ENCODE assay signal across 15 mouse cellular contexts in genomic region chr11:64755563-64755962, GRCm38 (mm10).
DNase-seq lines count a peak whose midpoint lies in the region; ATAC-seq and TF ChIP-seq lines count a peak whose summit lies in the region.
"Had no signal": no experiment of that assay in that cellular context is flagged by ENCODE, and none has a peak within 500 bp of the region (broad histone marks: within the 10 kb centered on the region; RNA-seq: fewer than 3 reads in every experiment).

No protein-coding gene starts in this region.

- H3K9me3 ChIP-seq in liver, embryonic 12.5 days (replicated peaks), result no peaks in the 10 kb centered on the region
- no peaks in the 10 kb centered on the region for H3K9me3 ChIP-seq in MEL (replicated peaks; ENCODE audit: insufficient read depth, low read length)
- H3K9me3 ChIP-seq: embryonic facial prominence, embryonic 12.5 days; forebrain, embryonic 12.5 days; heart, embryonic 12.5 days had no signal

- no peak overlapping the region for H3K9ac ChIP-seq in liver, embryonic 12.5 days
- no peak overlapping the region for H3K9ac ChIP-seq in MEL (ENCODE audit: control insufficient read depth, low read depth, low read length, poor library complexity, severe bottlenecking)
- H3K9ac ChIP-seq: embryonic facial prominence, embryonic 12.5 days; forebrain, embryonic 12.5 days; heart, embryonic 12.5 days; hindbrain, embryonic 14.5 days had no signal

- H3K27me3 ChIP-seq in liver, embryonic 12.5 days (replicated peaks), result no peaks in the 10 kb centered on the region
- no peaks in the 10 kb centered on the region for H3K27me3 ChIP-seq in MEL (ENCODE audit: control insufficient read depth in 1 of 2, insufficient read depth in 2 of 2, low read length in 2 of 2)
- H3K27me3 ChIP-seq: embryonic facial prominence, embryonic 12.5 days; heart, embryonic 12.5 days had no signal

- 70% methylated on average over 1 of the region's 1 CpGs for WGBS in liver, embryonic 12.5 days (ENCODE audit: insufficient replicate concordance)

- DNase-seq in liver (peak; percentile 18), MEL (ENCODE audit: low read depth, low spot score) (peak; percentile 35)
- DNase-seq in c-Kit-negative CD71-positive TER-119-positive erythroid progenitor cells, embryonic 14.5 days (ENCODE audit: low read depth, low spot score), result peak; percentile 2
- DNase-seq in naive thymus-derived CD4-positive, alpha-beta T cell, adult 2 months (ENCODE audit: low read depth), result peak; percentile 26
- no peak for DNase-seq in layer of hippocampus, adult 11-12 months (ENCODE audit: low spot score)
- no peak for DNase-seq in urinary bladder, postnatal 10 days (ENCODE audit: low spot score)
- DNase-seq: cerebellum, adult 2 months; gastrocnemius, adult 2 months; layer of hippocampus, postnatal 36 days had no signal

- H3K4me3 ChIP-seq in liver, embryonic 12.5 days, result no peak overlapping the region
- no peak overlapping the region for H3K4me3 ChIP-seq in MEL (ENCODE audit: control insufficient read depth in 1 of 2, insufficient read depth in 1 of 2, low read depth in 2 of 2, low read length in 2 of 2)
- H3K4me3 ChIP-seq: embryonic facial prominence, embryonic 12.5 days; forebrain, embryonic 12.5 days; gastrocnemius, adult 2 months; heart, embryonic 12.5 days had no signal

- no peak for TF ChIP-seq EP300 in MEL (IDR thresholded peaks at IDR 0.05; ENCODE audit: low read depth in 1 of 2, low read length in 2 of 2)

- no peak overlapping the region for H3K4me2 ChIP-seq in liver, embryonic 12.5 days
- H3K4me2 ChIP-seq: embryonic facial prominence, embryonic 12.5 days; forebrain, embryonic 12.5 days; heart, embryonic 12.5 days; hindbrain, embryonic 14.5 days had no signal

- peak; percentile 18 to 77 (median 47); a peak in 4 of 6 replicates for TF ChIP-seq CTCF in MEL (IDR thresholded peaks at IDR 0.05 in 2 of 3, conservative IDR thresholded peaks at IDR 0.05 in 1 of 3; ENCODE audit: control insufficient read depth in 1 of 3, insufficient read depth in 1 of 3, low read depth in 2 of 3, low read length in 3 of 3, poor library complexity in 1 of 3, severe bottlenecking in 1 of 3)

- peak; percentile 69 for TF ChIP-seq RAD21 in MEL (IDR thresholded peaks at IDR 0.05; ENCODE audit: low read depth, low read length)

- no peaks in the 10 kb centered on the region for H3K4me1 ChIP-seq in liver, embryonic 12.5 days
- H3K4me1 ChIP-seq in MEL (ENCODE audit: control insufficient read depth in 1 of 2, insufficient read depth in 2 of 2, low read length in 2 of 2), result no peaks in the 10 kb centered on the region
- H3K4me1 ChIP-seq: heart, embryonic 12.5 days had no signal

- no peak overlapping the region for H3K27ac ChIP-seq in liver, embryonic 12.5 days
- no peak overlapping the region for H3K27ac ChIP-seq in MEL (ENCODE audit: control insufficient read depth, low read depth, low read length)
- H3K27ac ChIP-seq: embryonic facial prominence, embryonic 12.5 days; forebrain, embryonic 12.5 days; gastrocnemius, adult 2 months; hindbrain, embryonic 14.5 days had no signal

- H3K79me2 ChIP-seq in MEL (ENCODE audit: control insufficient read depth, insufficient read depth, low read length, poor library complexity), result no peaks in the 10 kb centered on the region

- no peaks in the 10 kb centered on the region for H3K36me3 ChIP-seq in liver, embryonic 12.5 days
- H3K36me3 ChIP-seq in MEL (ENCODE audit: control insufficient read depth in 1 of 2, insufficient read depth in 2 of 2, low read length in 2 of 2), result no peaks in the 10 kb centered on the region
- H3K36me3 ChIP-seq: embryonic facial prominence, embryonic 12.5 days; forebrain, embryonic 12.5 days; heart, embryonic 12.5 days had no signal

- no peak for ATAC-seq in liver, embryonic 12.5 days
- no peak for ATAC-seq in erythroblast, adult 5-6 weeks (replicated peaks; ENCODE audit: low FRiP score, poor library complexity, severe bottlenecking)

- no peak for TF ChIP-seq POLR2A in MEL (IDR thresholded peaks at IDR 0.05; ENCODE audit: control insufficient read depth in 1 of 2, insufficient read depth in 1 of 2, low read depth in 1 of 2, low read length in 2 of 2, poor library complexity in 1 of 2)

TF ChIP-seq in MEL, 35 proteins besides CTCF, POLR2A, EP300 and RAD21:
- TF ChIP-seq USF1 (IDR thresholded peaks at IDR 0.05; ENCODE audit: low read depth, low read length) (no peak), HCFC1 (IDR thresholded peaks at IDR 0.05; ENCODE audit: low read depth, low read length) (no peak), JUND (IDR thresholded peaks at IDR 0.05; ENCODE audit: low read depth, low read length) (no peak), SMC3 (IDR thresholded peaks at IDR 0.05; ENCODE audit: low read depth, low read length) (peak; percentile 73), ZC3H11A (IDR thresholded peaks at IDR 0.05; ENCODE audit: low read depth, low read length) (peak; percentile 64)

Comparison
In these comparisons a context has a peak if more than half of its experiments do, and no peak if none do; other contexts are left out.
1. DNase-seq: peak in liver (single experiment), MEL (single experiment), c-Kit-negative CD71-positive TER-119-positive erythroid progenitor cells, embryonic 14.5 days (single experiment) and naive thymus-derived CD4-positive, alpha-beta T cell, adult 2 months (single experiment); none in layer of hippocampus, adult 11-12 months (single experiment) and urinary bladder, postnatal 10 days (single experiment).